Mouse (Mus musculus): ENCODE measurements around the gene Tmem33.

- no peak for TF ChIP-seq CTCF (IDR thresholded peaks at IDR 0.05; ENCODE audit: low read depth, low read length)
- no peak for TF ChIP-seq POLR2A (IDR thresholded peaks at IDR 0.05; ENCODE audit: borderline replicate concordance, low read depth, low read length)
Observed at GRCm38 (mm10) chr5:67269309-67269708, 8.9 kb downstream of the Tmem33 start.

Data from bone marrow macrophage, adult 2 months (primary cell).